Mouse (Mus musculus): Measurements from ENCODE around the gene Adamtsl1. TPM values are rescaled to one million over a fixed set of nuclear protein-coding genes. Genes with fewer than 3 reads are reported as not detected.
A peak's percentile ranks its signal among the peaks of the same experiment; 100 is the strongest.

The Adamtsl1 gene
- polyA plus RNA-seq, 1 experiment from 2014 or later: 12.5 TPM

DNA sequence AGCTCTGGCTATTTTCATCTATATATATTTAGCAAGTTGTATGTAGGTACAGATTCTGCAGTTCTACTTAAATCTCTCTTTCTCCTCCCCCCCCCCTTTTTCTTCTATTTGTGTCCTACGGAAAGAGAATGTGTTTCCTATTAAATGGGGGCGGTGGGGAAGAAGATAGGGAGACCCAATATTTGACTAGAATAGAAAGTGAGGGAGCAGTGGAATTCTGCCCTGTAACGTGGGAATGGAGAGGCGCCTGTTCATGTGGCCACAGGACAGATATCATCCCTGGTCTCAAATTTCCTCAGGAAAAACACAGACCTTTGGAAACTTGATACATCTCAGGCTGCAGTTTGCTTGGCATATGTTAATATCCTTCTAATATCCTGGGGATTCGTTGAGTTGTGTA, 324.1 kb downstream of the Adamtsl1 start:
- Histone ChIP-seq H3K27ac (ENCODE audit: low read depth, low read length) (peak overlapping the region; percentile 18; the same call in 1 of the 2 replicates), H3K4me1 (ENCODE audit: control insufficient read depth, insufficient read depth, low read depth, low read length) (no peaks in the 10 kb centered on the region)
- 62% methylated on average over 5 of the region's 5 CpGs for WGBS

GRCm38 (mm10) chr4:85842113-85842512, 328.1 kb downstream of the Adamtsl1 start:
- no peaks in the 10 kb centered on the region for H3K9me3 ChIP-seq (ENCODE audit: control insufficient read depth, low read length)
- peak; percentile 54 for ATAC-seq
- H3K4me2 ChIP-seq (ENCODE audit: low read length): no peak overlapping the region
- no peak overlapping the region for H3K27ac ChIP-seq (ENCODE audit: low read depth, low read length)
- H3K9ac ChIP-seq (ENCODE audit: low read depth, low read length): no peak overlapping the region
- H3K4me1 ChIP-seq (ENCODE audit: control insufficient read depth, insufficient read depth, low read depth, low read length): no peaks in the 10 kb centered on the region; the same call in 1 of the 2 replicates
- no peak overlapping the region for H3K4me3 ChIP-seq (ENCODE audit: low read length)
- H3K27me3 ChIP-seq (replicated peaks; ENCODE audit: control insufficient read depth, insufficient read depth, low read length): no peaks in the 10 kb centered on the region
- no peaks in the 10 kb centered on the region for H3K36me3 ChIP-seq (ENCODE audit: control insufficient read depth, insufficient read depth, low read length)
- WGBS: 41% methylated on average over 9 of the region's 9 CpGs

More for the DNA sequence above, 324.1 kb downstream of the Adamtsl1 start:
- no peak overlapping the region for H3K9ac ChIP-seq (ENCODE audit: low read depth, low read length)
- H3K9me3 ChIP-seq (ENCODE audit: control insufficient read depth, low read length): no peaks in the 10 kb centered on the region
- H3K36me3 ChIP-seq (ENCODE audit: control insufficient read depth, insufficient read depth, low read length): no peaks in the 10 kb centered on the region
- no peak overlapping the region for H3K4me2 ChIP-seq (ENCODE audit: low read length)
- no peak for ATAC-seq
- H3K27me3 ChIP-seq (replicated peaks; ENCODE audit: control insufficient read depth, insufficient read depth, low read length): no peaks in the 10 kb centered on the region; the same call in 1 of the 2 replicates
- no peak overlapping the region for H3K4me3 ChIP-seq (ENCODE audit: low read length)

DNA sequence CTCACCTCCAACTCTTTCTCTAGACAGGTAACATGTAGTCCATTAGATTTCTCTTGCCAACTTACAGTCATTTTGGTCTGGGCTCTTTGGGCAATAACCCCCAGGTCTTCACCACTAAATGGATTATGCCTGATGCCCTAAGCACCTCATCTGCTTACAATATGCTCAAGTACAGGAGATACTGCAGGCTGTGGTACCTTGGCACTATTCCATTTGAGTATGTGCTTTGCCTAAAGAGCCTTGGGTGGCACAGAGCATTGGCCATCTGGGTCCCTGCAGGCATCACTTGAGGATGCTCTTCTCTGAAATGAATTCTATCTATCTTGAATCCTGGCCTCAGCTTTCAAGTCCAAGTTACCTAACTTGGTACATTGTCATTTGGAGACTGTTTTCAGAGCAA, 330.4 kb downstream of the Adamtsl1 start:
- no peak for ATAC-seq

DNA sequence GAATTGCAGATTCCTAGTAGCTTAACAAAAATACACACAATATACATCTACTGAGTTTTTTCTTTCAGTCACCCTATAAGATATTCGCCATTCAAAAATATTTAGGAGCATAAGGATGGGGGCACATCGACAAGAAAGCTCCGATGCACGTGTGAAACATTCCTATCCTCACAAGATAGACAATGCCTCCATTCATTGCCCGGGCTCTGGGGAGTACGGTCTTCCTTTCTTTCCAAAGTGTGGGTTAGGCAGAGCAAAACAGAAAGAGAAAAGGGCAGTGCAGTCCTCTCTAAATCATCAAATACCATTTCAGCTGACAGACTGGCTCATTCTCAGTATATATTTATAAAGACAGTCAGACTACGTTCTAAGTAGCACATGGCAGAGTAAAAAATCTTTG, 332.0 kb downstream of the Adamtsl1 start:
- Histone ChIP-seq H3K36me3 (ENCODE audit: control insufficient read depth, insufficient read depth, low read length) (no peaks in the 10 kb centered on the region), H3K4me2 (ENCODE audit: low read length) (no peak overlapping the region), H3K9ac (ENCODE audit: low read depth, low read length) (no peak overlapping the region), H3K4me1 (ENCODE audit: control insufficient read depth, insufficient read depth, low read depth, low read length) (no peaks in the 10 kb centered on the region; the same call in 1 of the 2 replicates), H3K27ac (ENCODE audit: low read depth, low read length) (no peak overlapping the region), H3K9me3 (ENCODE audit: control insufficient read depth, low read length) (no peaks in the 10 kb centered on the region), H3K4me3 (ENCODE audit: low read length) (no peak overlapping the region), H3K27me3 (replicated peaks; ENCODE audit: control insufficient read depth, insufficient read depth, low read length) (no peaks in the 10 kb centered on the region)
- ATAC-seq: no peak
- 13% methylated on average over 7 of the region's 7 CpGs for WGBS

More for the DNA sequence above, 330.4 kb downstream of the Adamtsl1 start:
- H3K4me3 ChIP-seq (ENCODE audit: low read length): no peak overlapping the region
- no peaks in the 10 kb centered on the region for H3K27me3 ChIP-seq (replicated peaks; ENCODE audit: control insufficient read depth, insufficient read depth, low read length)
- no peak overlapping the region for H3K9ac ChIP-seq (ENCODE audit: low read depth, low read length)
- no peak overlapping the region for H3K27ac ChIP-seq (ENCODE audit: low read depth, low read length)
- no peaks in the 10 kb centered on the region; the same call in 1 of the 2 replicates for H3K4me1 ChIP-seq (ENCODE audit: control insufficient read depth, insufficient read depth, low read depth, low read length)
- no peak overlapping the region for H3K4me2 ChIP-seq (ENCODE audit: low read length)
- H3K9me3 ChIP-seq (ENCODE audit: control insufficient read depth, low read length): no peaks in the 10 kb centered on the region
- no peaks in the 10 kb centered on the region for H3K36me3 ChIP-seq (ENCODE audit: control insufficient read depth, insufficient read depth, low read length)

GRCm38 (mm10) chr4:85853401-85853800, 339.4 kb downstream of the Adamtsl1 start:
- Histone ChIP-seq H3K27me3 (replicated peaks; ENCODE audit: control insufficient read depth, insufficient read depth, low read length) (no peaks in the 10 kb centered on the region), H3K4me3 (ENCODE audit: low read length) (no peak overlapping the region), H3K9me3 (ENCODE audit: control insufficient read depth, low read length) (no peaks in the 10 kb centered on the region), H3K9ac (ENCODE audit: low read depth, low read length) (no peak overlapping the region), H3K4me2 (ENCODE audit: low read length) (no peak overlapping the region), H3K27ac (ENCODE audit: low read depth, low read length) (no peak overlapping the region), H3K36me3 (ENCODE audit: control insufficient read depth, insufficient read depth, low read length) (no peaks in the 10 kb centered on the region), H3K4me1 (ENCODE audit: control insufficient read depth, insufficient read depth, low read depth, low read length) (no peaks in the 10 kb centered on the region)
- ATAC-seq: no peak
- 85% methylated on average over 7 of the region's 7 CpGs for WGBS

DNA sequence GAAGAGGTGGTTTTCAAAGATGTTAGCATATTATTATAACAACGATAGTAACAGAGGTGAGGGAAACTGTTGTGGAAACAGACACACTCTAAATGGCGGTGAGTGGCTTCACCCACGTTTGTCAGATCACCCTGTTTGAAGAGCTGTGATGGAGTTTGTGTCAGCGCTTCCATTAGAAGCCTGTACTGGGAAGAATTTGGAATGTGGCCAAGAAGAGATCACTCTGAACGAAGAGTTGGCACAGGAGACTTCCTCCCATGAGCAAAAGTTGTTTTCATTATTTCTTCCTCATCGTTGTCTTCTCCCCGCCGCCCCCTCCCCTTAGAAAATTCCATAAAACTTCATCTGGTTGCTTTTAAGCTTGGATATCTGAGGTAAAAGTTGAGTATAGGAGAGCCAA, 340.5 kb downstream of the Adamtsl1 start:
- 53% methylated on average over 8 of the region's 8 CpGs for whole genome bisulfite sequencing
- H3K4me2 ChIP-seq (ENCODE audit: low read length): no peak overlapping the region
- H3K27ac ChIP-seq (ENCODE audit: low read depth, low read length): no peak overlapping the region
- no peak overlapping the region for H3K9ac ChIP-seq (ENCODE audit: low read depth, low read length)
- no peaks in the 10 kb centered on the region for H3K36me3 ChIP-seq (ENCODE audit: control insufficient read depth, insufficient read depth, low read length)
- no peaks in the 10 kb centered on the region for H3K27me3 ChIP-seq (replicated peaks; ENCODE audit: control insufficient read depth, insufficient read depth, low read length)
- no peaks in the 10 kb centered on the region for H3K9me3 ChIP-seq (ENCODE audit: control insufficient read depth, low read length)
- ATAC-seq: no peak
- H3K4me3 ChIP-seq (ENCODE audit: low read length): no peak overlapping the region
- no peaks in the 10 kb centered on the region for H3K4me1 ChIP-seq (ENCODE audit: control insufficient read depth, insufficient read depth, low read depth, low read length)

DNA sequence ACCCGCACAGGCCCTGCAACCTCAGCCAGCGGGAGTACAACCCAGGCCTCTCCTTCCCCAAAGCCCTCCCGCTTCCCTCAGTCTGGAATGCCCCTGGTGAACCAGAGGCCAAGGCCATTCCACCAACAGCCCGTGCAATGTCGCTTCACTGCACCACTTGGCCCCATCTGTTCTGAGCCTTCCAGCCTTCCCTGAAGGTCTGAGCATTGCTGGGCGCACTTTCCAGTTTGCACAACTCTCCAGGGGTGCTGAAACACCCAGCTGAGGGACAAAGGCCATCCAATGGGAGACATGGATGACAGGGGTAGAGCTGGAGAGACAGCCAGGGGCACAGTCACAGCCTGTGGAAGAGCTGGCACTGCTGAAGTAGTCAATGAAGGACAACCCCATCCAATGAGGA, 365.4 kb downstream of the Adamtsl1 start:
- Histone ChIP-seq H3K9ac (ENCODE audit: low read depth, low read length) (no peak overlapping the region), H3K4me1 (ENCODE audit: control insufficient read depth, insufficient read depth, low read depth, low read length) (no peaks in the 10 kb centered on the region), H3K27me3 (replicated peaks; ENCODE audit: control insufficient read depth, insufficient read depth, low read length) (no peaks in the 10 kb centered on the region), H3K27ac (ENCODE audit: low read depth, low read length) (no peak overlapping the region), H3K36me3 (ENCODE audit: control insufficient read depth, insufficient read depth, low read length) (no peaks in the 10 kb centered on the region), H3K9me3 (ENCODE audit: control insufficient read depth, low read length) (no peaks in the 10 kb centered on the region), H3K4me2 (ENCODE audit: low read length) (no peak overlapping the region), H3K4me3 (ENCODE audit: low read length) (no peak overlapping the region)
- no peak for ATAC-seq
- WGBS: 72% methylated on average over 6 of the region's 6 CpGs

GRCm38 (mm10) chr4:85881318-85881717, 367.3 kb downstream of the Adamtsl1 start:
- Histone ChIP-seq H3K27me3 (replicated peaks; ENCODE audit: control insufficient read depth, insufficient read depth, low read length) (no peaks in the 10 kb centered on the region), H3K27ac (ENCODE audit: low read depth, low read length) (no peak overlapping the region), H3K36me3 (ENCODE audit: control insufficient read depth, insufficient read depth, low read length) (no peaks in the 10 kb centered on the region), H3K4me3 (ENCODE audit: low read length) (no peak overlapping the region), H3K9me3 (ENCODE audit: control insufficient read depth, low read length) (no peaks in the 10 kb centered on the region), H3K4me2 (ENCODE audit: low read length) (no peak overlapping the region), H3K9ac (ENCODE audit: low read depth, low read length) (no peak overlapping the region), H3K4me1 (ENCODE audit: control insufficient read depth, insufficient read depth, low read depth, low read length) (no peaks in the 10 kb centered on the region)
- 92% methylated on average over 4 of the region's 4 CpGs for WGBS
- ATAC-seq: no peak

GRCm38 (mm10) chr4:85884031-85884430, 370.1 kb downstream of the Adamtsl1 start:
- Histone ChIP-seq H3K4me1 (ENCODE audit: control insufficient read depth, insufficient read depth, low read depth, low read length) (no peaks in the 10 kb centered on the region), H3K4me3 (ENCODE audit: low read length) (no peak overlapping the region), H3K27me3 (replicated peaks; ENCODE audit: control insufficient read depth, insufficient read depth, low read length) (no peaks in the 10 kb centered on the region), H3K9me3 (ENCODE audit: control insufficient read depth, low read length) (no peaks in the 10 kb centered on the region), H3K4me2 (ENCODE audit: low read length) (no peak overlapping the region), H3K27ac (ENCODE audit: low read depth, low read length) (no peak overlapping the region), H3K9ac (ENCODE audit: low read depth, low read length) (no peak overlapping the region), H3K36me3 (ENCODE audit: control insufficient read depth, insufficient read depth, low read length) (no peaks in the 10 kb centered on the region)
- ATAC-seq: no peak
- 73% methylated on average over 4 of the region's 4 CpGs for WGBS
